Mouse (Mus musculus): Measurements from ENCODE around the gene Esr1. TPM values are rescaled to one million over a fixed set of nuclear protein-coding genes. Genes with fewer than 3 reads are reported as not detected.
A peak's percentile ranks its signal among the peaks of the same experiment; 100 is the strongest.
"Not testable (repeated sequence)": the region's sequence is repeated elsewhere in the genome, so short reads cannot be mapped to it uniquely, and the experiment has no call there.

The Esr1 gene
- total RNA-seq, 2 experiments from 2014 or later, result 30.6 to 46.5 TPM

- H3K27ac ChIP-seq, result no peak overlapping the region
Observed at GRCm38 (mm10) chr10:4726141-4726540, 114.7 kb downstream of the Esr1 start.

GRCm38 (mm10) chr10:4732328-4732727 lies 120.9 kb downstream of the Esr1 start:
- Histone ChIP-seq H3K4me3 (no peak overlapping the region), H3K27ac (0 out of 2 replicates have a peak overlapping the region, but pooled peaks have one; percentile 2)
- DNase-seq, result no peak
- TF ChIP-seq CTCF (IDR thresholded peaks at IDR 0.05), result no peak
- intact Hi-C loops (cut with DNase I), result no loop called here

More at GRCm38 (mm10) chr10:4726141-4726540, 114.7 kb downstream of the Esr1 start:
- H3K4me3 ChIP-seq, result no peak overlapping the region
- TF ChIP-seq CTCF (IDR thresholded peaks at IDR 0.05), result no peak
- intact Hi-C loops (cut with DNase I), result no loop called here
- DNase-seq, result no peak

- Histone ChIP-seq H3K27ac (no peak overlapping the region), H3K4me3 (no peak overlapping the region)
- peak; percentile 45 for DNase-seq
- TF ChIP-seq CTCF (IDR thresholded peaks at IDR 0.05), result no peak
- intact Hi-C loops (cut with DNase I), result no loop called here
Observed at GRCm38 (mm10) chr10:4733987-4734386, 122.6 kb downstream of the Esr1 start.

GRCm38 (mm10) chr10:4734942-4735341 lies 123.5 kb downstream of the Esr1 start:
- no peak for DNase-seq
- H3K27ac ChIP-seq, result no peak overlapping the region

GRCm38 (mm10) chr10:4738311-4738710 lies 126.9 kb downstream of the Esr1 start:
- no peak for DNase-seq
- intact Hi-C loops (cut with DNase I), result no loop called here

More at GRCm38 (mm10) chr10:4734942-4735341, 123.5 kb downstream of the Esr1 start:
- intact Hi-C loops (cut with DNase I), result no loop called here
- TF ChIP-seq CTCF (IDR thresholded peaks at IDR 0.05), result no peak
- no peak overlapping the region for H3K4me3 ChIP-seq

GRCm38 (mm10) chr10:4751091-4751490 lies 139.7 kb downstream of the Esr1 start:
- H3K27ac ChIP-seq; intact Hi-C loops (cut with DNase I); DNase-seq; H3K4me3 ChIP-seq: not testable (repeated sequence)

More at GRCm38 (mm10) chr10:4738311-4738710, 126.9 kb downstream of the Esr1 start:
- no peak overlapping the region for H3K4me3 ChIP-seq
- H3K27ac ChIP-seq, result no peak overlapping the region
- TF ChIP-seq CTCF (IDR thresholded peaks at IDR 0.05), result no peak

- Histone ChIP-seq H3K4me3 (no peak overlapping the region), H3K27ac (no peak overlapping the region)
- no peak for TF ChIP-seq CTCF (IDR thresholded peaks at IDR 0.05)
- intact Hi-C loops (cut with DNase I), result no loop called here
- no peak for DNase-seq
Observed at GRCm38 (mm10) chr10:4752977-4753376, 141.6 kb downstream of the Esr1 start.

- no peak overlapping the region for H3K4me3 ChIP-seq
- DNase-seq, result peak; percentile 64
- H3K27ac ChIP-seq, result peak overlapping the region; percentile 68
- intact Hi-C loops (cut with DNase I), result no loop called here
- no peak for TF ChIP-seq CTCF (IDR thresholded peaks at IDR 0.05)
Observed at GRCm38 (mm10) chr10:4775541-4775940, 164.1 kb downstream of the Esr1 start.

- no peak for DNase-seq
- peak overlapping the region; percentile 68 for H3K27ac ChIP-seq
- intact Hi-C loops (cut with DNase I), result no loop called here
- H3K4me3 ChIP-seq, result no peak overlapping the region
- no peak for TF ChIP-seq CTCF (IDR thresholded peaks at IDR 0.05)
Observed at GRCm38 (mm10) chr10:4776007-4776713, 164.8 kb downstream of the Esr1 start.

GRCm38 (mm10) chr10:4776714-4777090 lies 165.3 kb downstream of the Esr1 start:
- intact Hi-C loops (cut with DNase I), result no loop called here
- Histone ChIP-seq H3K27ac (no peak overlapping the region), H3K4me3 (no peak overlapping the region)
- no peak for TF ChIP-seq CTCF (IDR thresholded peaks at IDR 0.05)
- DNase-seq, result no peak

GRCm38 (mm10) chr10:4777996-4778395 lies 166.6 kb downstream of the Esr1 start:
- Histone ChIP-seq H3K4me3 (no peak overlapping the region), H3K27ac (no peak overlapping the region)
- no peak for TF ChIP-seq CTCF (IDR thresholded peaks at IDR 0.05)
- no peak for DNase-seq
- intact Hi-C loops (cut with DNase I), result no loop called here

GRCm38 (mm10) chr10:4780926-4781325 lies 169.5 kb downstream of the Esr1 start:
- no peak overlapping the region for H3K4me3 ChIP-seq
- peak overlapping the region; percentile 48 for H3K27ac ChIP-seq
- no peak for TF ChIP-seq CTCF (IDR thresholded peaks at IDR 0.05)
- peak; percentile 44 for DNase-seq
- intact Hi-C loops (cut with DNase I), result no loop called here

GRCm38 (mm10) chr10:4787003-4787628 lies 175.7 kb downstream of the Esr1 start:
- DNase-seq, result peak; percentile 60
- no peak for TF ChIP-seq CTCF (IDR thresholded peaks at IDR 0.05)
- peak overlapping the region; percentile 8; the same call in 1 of the 2 replicates for H3K27ac ChIP-seq
- H3K4me3 ChIP-seq, result no peak overlapping the region
- intact Hi-C loops (cut with DNase I), result no loop called here

Measured in gastrocnemius, adult 2 months (tissue).